ENCODE assay signal across 16 mouse cellular contexts in the genomic region with DNA sequence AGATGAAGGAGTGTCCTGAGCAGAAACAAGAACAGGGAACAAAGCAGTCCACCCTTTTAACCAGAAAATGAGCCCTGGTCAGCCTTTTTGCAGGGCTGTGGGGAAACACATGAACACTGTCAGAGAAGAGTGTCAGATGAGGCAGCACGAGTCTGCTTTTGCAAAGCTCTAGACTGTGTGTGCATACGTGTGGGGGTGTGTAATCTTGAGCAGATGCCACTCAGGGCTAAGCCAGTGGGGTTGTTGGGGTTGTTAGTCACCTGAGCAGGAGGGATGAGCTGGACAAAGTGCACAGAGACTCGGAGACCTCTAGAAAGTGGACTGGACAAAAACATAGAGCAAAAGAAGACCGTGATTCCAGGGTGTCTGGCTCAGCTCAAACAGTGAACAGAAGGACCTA.
"Had no signal": no experiment of that assay in that cellular context is flagged by ENCODE, and none has a peak within 500 bp of the region (broad histone marks: within the 10 kb centered on the region; RNA-seq: fewer than 3 reads in every experiment).

No protein-coding gene starts in this region.

- H3K4me1 ChIP-seq: limb, embryonic 13.5 days; liver, embryonic 12.5 days; liver, embryonic 15.5 days; lung, embryonic 15.5 days; stomach, embryonic 15.5 days had no signal

- H3K9me3 ChIP-seq: limb, embryonic 10.5 days; limb, embryonic 13.5 days; liver, embryonic 12.5 days; liver, embryonic 15.5 days; lung, embryonic 15.5 days; stomach, embryonic 15.5 days had no signal

- ATAC-seq: intestine, postnatal 0 days; liver, embryonic 12.5 days had no signal

- H3K4me3 ChIP-seq: limb, embryonic 10.5 days; limb, embryonic 13.5 days; liver, embryonic 12.5 days; liver, embryonic 15.5 days; lung, embryonic 15.5 days; stomach, embryonic 15.5 days had no signal

- H3K36me3 ChIP-seq: limb, embryonic 10.5 days; limb, embryonic 13.5 days; liver, embryonic 12.5 days; liver, embryonic 15.5 days; lung, embryonic 15.5 days; stomach, embryonic 15.5 days had no signal

- H3K9ac ChIP-seq: limb, embryonic 13.5 days; liver, embryonic 12.5 days; liver, embryonic 15.5 days; lung, embryonic 15.5 days; stomach, embryonic 15.5 days had no signal

- H3K27ac ChIP-seq: limb, embryonic 10.5 days; limb, embryonic 13.5 days; liver, embryonic 12.5 days; liver, embryonic 15.5 days; lung, embryonic 15.5 days; stomach, embryonic 15.5 days had no signal

- H3K27me3 ChIP-seq: limb, embryonic 13.5 days; liver, embryonic 12.5 days; liver, embryonic 15.5 days; lung, embryonic 15.5 days; stomach, embryonic 15.5 days had no signal

- H3K4me2 ChIP-seq: limb, embryonic 13.5 days; liver, embryonic 12.5 days; liver, embryonic 15.5 days; lung, embryonic 15.5 days; midbrain, embryonic 11.5 days; stomach, embryonic 15.5 days had no signal

- DNase-seq: liver; lung, adult 18-20 months; lung, postnatal 10 days; lung, postnatal 36 days; midbrain, embryonic 14.5 days; right cerebral cortex, postnatal 25 days; spleen, adult 18-20 months; thymus, postnatal 25 days had no signal
